Mouse (Mus musculus) olfactory bulb, adult 2 months (tissue): ENCODE results near the gene Hoxa5. TPM values are rescaled to one million over a fixed set of nuclear protein-coding genes. Genes with fewer than 3 reads are reported as not detected.

Experiments
- H3K27ac ChIP-seq: fragments of 200-500 bp; 2 replicates; pipeline ENCODE4 v1.5.1; 2012; ENCODE audit warnings: low read depth, low read length; ENCODE audit not compliant: insufficient read depth
- H3K4me1 ChIP-seq: fragments of 200-500 bp; 2 replicates; pipeline ENCODE4 v1.6.1; 2012; ENCODE audit warnings: low read length; ENCODE audit not compliant: control insufficient read depth, insufficient read depth
- H3K4me3 ChIP-seq: fragments of 200-500 bp; 2 replicates; pipeline ENCODE4 v1.5.1; 2012; ENCODE audit warnings: mild to moderate bottlenecking, low read depth, low read length, moderate library complexity; ENCODE audit not compliant: insufficient read depth
- CTCF ChIP-seq: fragments of 200-500 bp; IDR thresholded peaks from 2 replicates; pipeline ENCODE4 v1.5.1; 2012; ENCODE audit warnings: low read depth, mild to moderate bottlenecking, low read length, moderate library complexity; ENCODE audit not compliant: insufficient read depth
- POLR2A ChIP-seq: fragments of 200-500 bp; IDR thresholded peaks from 2 replicates; pipeline ENCODE4 v1.6.1; 2012; ENCODE audit warnings: mild to moderate bottlenecking, low read depth, low read length, moderate library complexity; ENCODE audit not compliant: insufficient read depth
- WGBS: fragments of 180-500 bp; shearing (Covaris S2); methylation state at CpG from one replicate; pipeline ENCODE4 v1.1.7; 2018; 5-methylcytosine and 5-hydroxymethylcytosine counted together
- polyA plus RNA-seq: library from polyadenylated mRNA; stranded (reverse); fragments of >200 nt; gene quantifications from 2 replicates; pipeline ENCODE4 v1.2.4, GENCODE M21; 2012; ENCODE audit warnings: low replicate concordance; ENCODE audit not compliant: missing spikeins, insufficient read depth, insufficient read length

Hoxa5 gene
- polyA plus RNA-seq, 1 experiment: not detected

- Histone ChIP-seq H3K4me1 (peaks cover 4% of the 10 kb centered on the region), H3K27ac (no peak overlapping the region), H3K4me3 (no peak overlapping the region)
- no peak for TF ChIP-seq CTCF
- no peak for TF ChIP-seq POLR2A
- 5% methylated on average over 55 of the region's 55 CpGs for WGBS
These were observed 1.5 kb upstream of the Hoxa5 start for GRCm38 (mm10) chr6:52205638-52206621.

GRCm38 (mm10) chr6:52205221-52205620, 834 bp upstream of the Hoxa5 start:
- H3K4me3 ChIP-seq: no peak overlapping the region
- H3K27ac ChIP-seq: no peak overlapping the region
- 5% methylated on average over 14 of the region's 14 CpGs for WGBS
- no peak for TF ChIP-seq CTCF
- no peak for TF ChIP-seq POLR2A
- H3K4me1 ChIP-seq: peaks cover 4% of the 10 kb centered on the region

GRCm38 (mm10) chr6:52203371-52204049, 877 bp downstream of the Hoxa5 start:
- Histone ChIP-seq H3K4me1 (peaks cover 4% of the 10 kb centered on the region), H3K4me3 (no peak overlapping the region), H3K27ac (no peak overlapping the region)
- 1% methylated on average over 46 of the region's 46 CpGs for WGBS
- TF ChIP-seq CTCF: no peak
- TF ChIP-seq POLR2A: no peak

- TF ChIP-seq CTCF (no peak), POLR2A (no peak)
- 4% methylated on average over 10 of the region's 10 CpGs for WGBS
- Histone ChIP-seq H3K27ac (no peak overlapping the region), H3K4me1 (peaks cover 4% of the 10 kb centered on the region), H3K4me3 (no peak overlapping the region)
These were observed 1.3 kb downstream of the Hoxa5 start for GRCm38 (mm10) chr6:52203121-52203370.

- peaks cover 4% of the 10 kb centered on the region for H3K4me1 ChIP-seq
- H3K27ac ChIP-seq: no peak overlapping the region
- WGBS: 5% methylated on average over 22 of the region's 22 CpGs
- TF ChIP-seq POLR2A (no peak), CTCF (no peak)
- no peak overlapping the region for H3K4me3 ChIP-seq
These were observed 1.8 kb downstream of the Hoxa5 start for GRCm38 (mm10) chr6:52202362-52203120.

- no peak for TF ChIP-seq CTCF
- no peak for TF ChIP-seq POLR2A
- H3K4me3 ChIP-seq: no peak overlapping the region
- H3K27ac ChIP-seq: no peak overlapping the region
- WGBS: 13% methylated on average over 1 of the region's 1 CpGs
- H3K4me1 ChIP-seq: peaks cover 4% of the 10 kb centered on the region
These were observed 3.1 kb downstream of the Hoxa5 start for GRCm38 (mm10) chr6:52201269-52201668.

- Histone ChIP-seq H3K27ac (no peak overlapping the region), H3K4me1 (peaks cover 4% of the 10 kb centered on the region), H3K4me3 (no peak overlapping the region)
- WGBS: 13% methylated on average over 10 of the region's 10 CpGs
- no peak for TF ChIP-seq CTCF
These were observed 3.6 kb downstream of the Hoxa5 start for GRCm38 (mm10) chr6:52200751-52201250.

GRCm38 (mm10) chr6:52200073-52200750, 4.2 kb downstream of the Hoxa5 start:
- no peak for TF ChIP-seq POLR2A
- WGBS: 7% methylated on average over 30 of the region's 30 CpGs
- Histone ChIP-seq H3K4me1 (peaks cover 4% of the 10 kb centered on the region), H3K4me3 (no peak overlapping the region), H3K27ac (no peak overlapping the region)
